Mouse (Mus musculus): ENCODE measurements around the gene Cdk19. TPM values are rescaled to one million over a fixed set of nuclear protein-coding genes. Genes with fewer than 3 reads are reported as not detected.

Gene Cdk19
- 1 to 10 TPM; 7.2 to 8.4 TPM for total RNA-seq (2021)
- long read RNA-seq, experiment 1, partial matches to known transcripts, result 2 of 3 reads
- long read RNA-seq, experiment 1, other reads (novel, unspliced or antisense), result 1 of 3 reads
- long read RNA-seq, experiment 2, full-length matches to known transcripts, result 4 of 6 reads
- long read RNA-seq, experiment 2, partial matches to known transcripts, result 0 of 6 reads
- long read RNA-seq, experiment 2, other reads (novel, unspliced or antisense), result 2 of 6 reads

DNA sequence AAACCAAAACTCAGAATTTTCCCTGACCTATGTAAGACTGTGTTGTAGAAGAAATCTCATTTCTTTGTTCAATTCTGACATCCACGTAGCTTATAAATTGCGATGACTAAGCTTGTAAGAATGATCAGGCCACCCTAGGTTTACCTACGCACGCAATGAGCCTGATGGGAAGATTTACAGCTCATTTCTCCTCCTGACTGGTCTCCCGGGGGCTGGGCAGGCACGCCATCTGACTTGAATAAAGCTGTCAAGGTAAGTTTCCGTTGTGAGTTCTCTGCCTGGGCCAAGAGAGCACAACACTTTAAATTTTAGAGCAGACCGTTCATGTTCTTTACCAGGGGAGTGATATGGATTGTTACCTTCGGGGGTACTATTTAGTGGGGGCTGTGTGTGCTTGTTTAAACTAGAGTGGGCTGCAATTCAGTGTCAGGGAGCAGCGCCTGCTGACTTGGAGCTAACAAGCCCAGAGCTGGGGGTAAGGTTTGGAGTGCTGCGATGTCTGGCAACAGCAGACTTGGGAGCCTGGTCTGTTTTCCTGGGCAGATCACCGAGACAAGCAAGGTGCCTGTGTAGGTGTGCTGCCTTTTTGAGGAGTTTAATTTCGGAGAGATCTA lies at the start of gene Cdk19:
Gene Cdk19 (plus strand): TSS at position 214 of the 614 bp plus-strand sequence.
- DNase-seq, result no peak

DNA sequence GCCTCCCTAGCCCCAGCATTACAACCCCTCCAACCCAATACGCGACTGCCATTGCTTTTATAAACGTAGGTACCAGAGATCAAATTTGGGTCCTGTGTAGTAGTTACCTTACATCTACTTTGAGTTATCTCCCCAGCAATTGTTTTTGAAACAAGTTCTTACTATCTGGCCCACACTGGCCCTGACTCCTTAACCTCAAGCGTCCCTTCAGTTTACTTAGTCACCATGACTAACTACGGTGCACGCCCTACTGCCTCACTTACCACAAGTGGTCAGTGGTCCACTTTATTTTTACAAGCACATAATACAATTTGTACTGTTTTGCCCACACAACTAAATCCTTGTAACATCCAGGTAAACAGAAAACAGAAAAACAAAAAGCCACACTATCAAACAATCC lies 46.7 kb upstream of the Cdk19 start:
- DNase-seq, result no peak

DNA sequence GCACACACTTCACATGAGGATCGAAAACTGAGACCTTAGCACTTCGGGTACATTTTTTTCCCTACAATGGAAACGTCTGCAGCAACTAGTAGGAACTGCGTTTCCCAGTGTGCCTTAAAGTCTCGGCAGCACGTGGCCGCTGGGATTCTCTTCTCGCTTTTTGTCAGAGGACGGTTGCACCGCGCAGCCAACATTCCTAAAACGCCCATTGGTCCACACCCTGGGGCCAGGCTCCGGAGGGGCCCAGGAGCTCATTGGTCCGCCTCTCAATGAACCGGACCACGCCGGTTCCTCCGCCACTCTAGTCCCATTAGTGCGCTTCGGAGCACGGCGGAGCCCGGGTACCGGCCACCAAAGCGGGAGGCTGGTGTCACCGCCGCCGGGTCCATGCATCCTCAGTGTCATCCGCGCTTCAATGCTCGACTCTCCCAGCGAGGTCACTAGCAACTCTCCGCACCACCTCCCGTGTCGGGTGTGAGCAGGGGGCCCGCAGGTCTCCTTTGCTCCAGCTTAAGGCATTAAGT lies 38.7 kb upstream of the Cdk19 start:
- DNase-seq, result peak; percentile 78

DNA sequence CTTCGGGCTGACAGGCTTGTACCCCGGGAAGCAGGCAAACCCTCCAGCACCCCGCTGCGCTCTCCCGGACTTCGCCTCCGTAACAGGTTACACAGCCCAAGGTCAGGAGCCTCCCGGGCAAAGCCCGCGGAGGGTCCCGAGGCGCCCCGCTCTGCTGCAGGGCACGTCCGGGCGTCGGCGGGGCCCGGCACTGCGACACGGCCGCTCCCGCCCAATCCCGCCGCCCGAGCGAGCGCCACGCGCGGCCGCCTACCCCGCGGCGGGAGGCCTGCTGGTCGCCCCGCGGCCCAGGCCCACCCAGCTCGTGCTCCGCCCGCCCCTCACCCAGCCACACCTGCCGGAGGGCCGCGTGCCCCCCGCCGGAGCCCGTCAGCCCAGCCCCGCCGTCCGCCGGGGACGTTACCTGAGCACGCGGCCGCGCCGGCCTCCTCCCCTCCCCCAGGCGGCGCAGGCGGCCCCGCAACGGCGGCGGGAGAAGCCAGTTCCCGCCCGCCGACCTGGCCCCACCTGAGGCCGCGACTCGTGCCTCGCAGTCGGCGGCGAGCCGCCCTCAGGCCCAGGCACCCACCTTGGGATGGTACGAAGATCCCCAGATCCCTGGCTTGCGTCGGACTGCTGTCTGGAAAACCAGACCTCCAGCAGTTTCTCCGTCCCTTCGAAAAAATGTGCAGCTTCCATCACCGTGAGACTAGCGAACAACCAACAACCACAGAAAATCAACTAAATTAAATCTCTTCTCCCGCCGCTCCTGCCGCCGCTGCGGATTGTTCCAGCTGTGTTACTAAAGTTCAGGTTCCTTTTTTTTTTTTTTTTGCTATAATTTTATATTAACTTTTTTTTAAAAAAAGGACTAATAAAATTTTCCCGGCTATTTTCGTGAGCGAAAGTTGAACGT lies 37.9 kb upstream of the Cdk19 start:
- DNase-seq, result peak; percentile 49

DNA sequence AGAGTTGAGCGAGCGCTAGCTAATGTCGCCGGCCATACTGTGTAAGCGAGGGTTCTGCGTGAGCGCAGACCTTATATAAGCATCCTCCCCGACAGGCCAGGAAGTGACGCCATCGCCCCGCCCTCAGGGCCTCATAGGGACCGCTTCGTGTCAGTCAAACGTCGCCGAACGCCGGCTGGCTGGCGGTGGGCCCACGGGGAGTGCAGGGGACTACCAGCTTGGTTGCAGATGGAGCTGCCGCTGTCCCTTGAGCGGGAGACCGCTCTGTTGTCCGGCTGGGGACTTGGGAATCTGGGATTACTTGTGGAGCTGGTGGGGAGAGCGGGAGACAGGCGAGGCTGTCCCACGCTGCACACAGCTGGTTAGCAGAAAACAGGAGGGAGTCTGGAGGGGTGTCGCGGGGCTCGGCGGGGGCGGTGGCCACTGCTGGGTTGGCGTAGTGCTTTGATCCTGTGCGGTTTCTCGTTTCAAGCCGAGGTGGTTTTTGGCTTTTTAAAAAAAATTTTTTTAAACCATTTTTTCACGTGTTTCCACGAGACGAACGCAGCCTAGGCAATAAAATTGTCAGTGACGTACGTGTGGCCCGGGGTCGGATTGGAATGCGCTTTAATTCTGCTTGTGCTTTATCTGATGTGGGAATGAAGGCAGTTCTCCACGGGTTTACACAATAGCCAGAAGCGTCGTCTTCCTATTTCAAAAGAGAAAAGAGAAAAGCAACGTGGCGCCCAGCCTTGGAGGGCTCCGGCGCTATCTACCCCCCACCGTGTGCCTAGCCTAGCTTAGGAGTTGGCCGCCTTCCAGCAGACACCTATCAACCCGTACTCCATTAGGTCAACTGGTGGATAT lies 37.0 kb upstream of the Cdk19 start, which contains the start of gene Amd1:
Gene Amd1 (minus strand): TSS at position 47 of the 846 bp plus-strand sequence.
- peak; percentile 100 for DNase-seq

DNA sequence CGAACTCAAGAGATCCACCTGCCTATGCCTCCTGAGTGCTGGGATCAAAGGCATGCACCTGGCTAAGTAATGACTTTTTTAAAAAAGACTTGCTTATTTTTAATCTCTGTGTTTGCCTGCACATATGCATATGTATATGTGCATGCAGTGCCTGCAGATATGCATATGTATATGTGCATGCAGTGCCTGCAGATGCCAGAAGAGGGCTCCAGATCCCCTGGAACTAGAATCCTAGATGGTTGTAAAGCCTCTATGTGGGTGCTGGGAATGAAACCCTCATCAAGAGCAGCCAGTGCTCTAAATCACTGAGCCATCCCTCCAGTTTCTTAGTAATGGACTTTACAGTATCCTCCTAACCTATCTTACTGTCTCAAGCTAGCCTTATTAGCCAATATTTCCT lies 33.4 kb upstream of the Cdk19 start:
- no peak for DNase-seq

DNA sequence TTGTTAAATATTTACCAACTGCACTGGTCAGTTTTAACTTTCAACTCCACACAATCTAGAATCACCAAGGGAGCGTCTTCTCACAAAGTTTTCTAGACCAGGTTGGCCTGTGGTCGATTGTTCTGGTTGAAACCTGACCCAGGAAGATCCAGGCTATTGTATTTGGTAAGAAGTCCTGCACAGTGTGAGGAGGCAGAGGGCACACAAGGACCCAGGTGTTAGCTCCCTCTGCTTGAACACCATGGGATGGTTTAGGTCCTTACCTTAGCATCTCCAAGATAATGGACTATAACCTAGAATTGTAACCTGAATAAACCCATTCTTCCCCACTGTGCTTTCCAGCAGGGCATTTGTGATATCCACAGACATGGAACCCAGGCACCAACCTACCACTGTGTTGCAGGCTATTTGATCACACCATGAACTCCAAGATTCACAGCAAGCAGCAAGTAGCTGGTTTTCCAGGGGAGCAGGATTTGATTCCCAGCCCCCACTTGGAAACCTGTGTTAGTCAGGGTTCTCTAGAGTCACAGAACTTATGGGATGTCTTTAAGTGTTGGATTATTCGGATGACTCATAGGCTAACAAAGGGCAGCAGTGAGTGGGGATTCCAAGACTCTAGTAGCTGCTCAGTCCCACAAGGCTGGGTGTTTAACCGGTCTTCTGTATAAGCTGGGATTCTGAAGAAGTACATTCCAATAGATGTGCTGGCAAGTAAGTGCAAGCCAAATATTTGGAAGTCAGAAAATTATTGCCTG lies 31.4 kb upstream of the Cdk19 start:
- no peak for DNase-seq

DNA sequence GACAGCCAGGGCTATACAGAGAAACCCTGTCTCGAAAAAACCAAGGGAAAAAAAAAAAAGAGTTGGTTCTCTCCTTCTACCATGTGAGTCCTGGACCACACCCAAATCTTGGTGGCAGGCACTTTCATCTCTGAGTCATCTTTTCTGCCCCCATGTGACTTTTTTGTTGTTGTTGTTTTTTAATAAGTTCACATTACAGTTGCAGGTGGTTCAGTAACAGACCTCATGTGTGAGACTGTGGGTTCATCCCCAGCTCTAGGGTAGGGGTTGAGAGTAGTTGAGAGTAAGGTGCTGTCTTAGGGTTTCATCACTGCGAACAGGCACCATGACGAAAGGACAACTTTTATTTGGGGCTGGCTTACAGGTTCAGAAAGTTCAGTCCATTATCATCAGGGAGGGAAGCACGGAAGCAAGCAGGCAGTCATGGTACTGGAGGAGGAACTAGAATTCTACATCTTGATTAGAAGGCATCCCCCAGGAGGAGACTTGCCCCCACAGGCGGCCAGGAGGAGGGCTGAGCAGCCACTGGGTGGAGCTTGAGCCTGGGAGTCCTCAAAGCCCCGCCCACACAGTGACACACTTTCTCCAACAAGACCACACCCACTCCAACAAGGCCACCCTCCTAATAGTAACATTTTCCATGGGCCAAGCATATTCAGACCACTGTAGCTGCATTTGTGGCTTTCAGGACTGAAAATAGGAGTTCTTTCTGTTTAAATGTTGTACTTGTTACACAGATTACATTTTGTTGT lies 29.3 kb upstream of the Cdk19 start:
- DNase-seq, result no peak

DNA sequence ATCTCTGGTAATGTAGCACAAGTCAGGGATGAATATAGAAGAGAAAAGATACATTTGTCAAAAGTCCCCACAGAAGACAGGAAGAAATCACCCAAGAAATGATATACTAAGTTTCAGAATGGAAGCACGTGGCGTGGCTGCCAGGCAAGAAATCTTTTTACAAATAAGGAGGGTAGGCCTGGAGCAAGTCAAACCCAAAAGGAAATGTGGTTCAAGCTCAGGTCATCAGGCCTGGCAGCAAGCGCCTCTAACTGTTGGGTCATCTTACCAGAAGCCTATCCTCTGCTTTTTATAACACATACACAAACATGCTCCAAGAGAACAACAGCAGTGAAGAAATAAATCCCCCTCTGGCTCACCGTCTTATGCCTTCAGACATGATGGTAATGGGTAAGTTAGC lies 26.6 kb upstream of the Cdk19 start:
- no peak for DNase-seq

DNA sequence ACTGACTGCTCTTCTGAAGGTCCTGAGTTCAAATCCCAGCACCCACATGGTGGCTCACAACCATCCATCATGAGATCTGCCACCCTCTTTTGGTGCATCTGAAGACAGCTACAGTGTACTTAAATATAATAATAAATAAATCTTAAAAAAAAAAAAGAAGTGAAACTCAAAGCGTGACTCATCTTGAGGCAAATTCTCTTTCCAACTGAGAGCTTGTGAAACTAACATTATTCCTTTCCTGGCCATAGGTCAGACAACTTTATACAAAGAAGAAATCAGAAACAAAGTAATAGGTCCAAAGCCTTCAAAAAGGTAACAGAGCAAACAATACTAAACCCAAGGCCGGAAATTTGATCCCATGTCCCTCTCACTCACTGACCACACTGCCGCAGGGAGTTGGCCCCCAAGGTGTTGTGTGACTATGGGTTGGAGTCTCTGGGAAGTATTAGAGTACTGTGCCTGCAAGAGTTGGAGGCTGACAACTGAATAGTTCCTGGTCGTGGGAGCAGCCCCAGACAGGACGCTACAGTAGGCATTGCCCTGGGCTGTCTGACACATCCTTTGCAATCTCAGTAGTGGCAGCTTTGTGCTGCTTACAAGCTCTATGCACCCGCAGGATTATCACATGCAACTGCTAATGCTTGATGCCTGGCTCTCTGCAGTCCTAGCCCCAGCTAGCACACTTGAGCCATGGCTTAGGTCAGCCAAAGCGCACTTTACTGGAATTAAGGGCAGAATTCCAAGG lies 22.4 kb upstream of the Cdk19 start:
- DNase-seq, result no peak

DNA sequence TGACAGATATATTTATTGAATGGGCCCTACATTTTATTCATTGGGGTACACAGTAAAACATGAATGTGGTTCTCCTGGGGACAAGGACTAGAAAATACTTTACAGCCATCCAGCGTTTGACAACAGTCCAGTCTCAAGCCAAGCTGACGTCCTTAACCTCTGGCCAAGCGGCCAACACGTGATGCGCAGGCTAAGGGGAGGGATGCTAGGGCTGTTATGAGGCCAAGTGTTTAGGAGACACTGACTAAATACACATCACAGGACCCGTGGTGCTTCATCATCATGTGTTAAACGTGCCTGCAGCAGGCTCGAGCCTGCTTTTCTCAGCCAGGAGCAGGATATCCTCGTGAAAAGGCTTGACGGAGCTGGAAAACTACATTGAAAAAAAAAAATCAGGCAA lies 19.1 kb upstream of the Cdk19 start:
- no peak for DNase-seq

DNA sequence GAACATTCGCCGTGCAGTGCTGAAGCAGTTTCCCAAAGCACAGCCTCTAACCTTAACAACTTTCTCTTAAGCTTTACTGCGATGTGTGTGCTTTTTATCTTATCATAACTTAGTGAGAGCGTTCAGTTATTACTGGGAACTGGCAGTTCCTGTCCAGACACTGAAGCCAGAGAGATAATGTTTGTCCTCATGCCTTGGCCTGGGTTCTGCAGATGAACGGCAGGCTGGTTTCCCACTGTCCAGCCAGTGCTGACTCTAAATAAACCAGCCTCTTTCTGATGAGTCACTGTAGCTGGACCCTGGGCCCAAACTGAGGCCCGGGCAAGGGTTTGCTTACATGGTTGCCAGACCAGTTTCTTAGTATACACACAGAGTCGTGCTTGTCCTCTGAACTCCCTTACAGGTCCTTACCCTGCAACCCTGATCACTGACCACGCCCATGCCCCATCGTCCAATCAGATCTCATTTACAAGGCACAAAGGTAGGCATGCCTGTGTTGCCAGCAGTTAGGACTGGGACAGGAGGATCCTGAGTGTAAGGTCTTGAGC lies 11.3 kb upstream of the Cdk19 start:
- DNase-seq, result no peak

DNA sequence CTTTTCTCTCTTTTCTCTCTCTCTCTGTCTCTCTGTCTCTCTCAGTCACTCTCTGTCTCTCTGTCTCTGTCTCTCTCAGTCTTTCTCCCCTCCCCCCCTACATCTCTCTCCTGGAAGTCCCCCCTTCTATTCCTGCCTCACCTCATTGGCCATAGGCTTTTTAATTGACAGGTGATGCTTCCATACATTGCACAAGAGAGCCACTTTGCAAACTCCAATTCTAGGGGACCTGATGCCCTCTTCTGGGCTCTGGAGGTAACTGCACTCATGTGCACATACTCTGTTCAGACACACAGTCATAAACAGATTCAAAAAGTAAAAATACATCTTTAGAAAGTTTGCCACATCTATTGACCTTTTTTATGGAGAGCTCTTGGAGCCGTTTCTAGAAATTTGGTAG lies 9.1 kb upstream of the Cdk19 start:
- DNase-seq, result no peak

DNA sequence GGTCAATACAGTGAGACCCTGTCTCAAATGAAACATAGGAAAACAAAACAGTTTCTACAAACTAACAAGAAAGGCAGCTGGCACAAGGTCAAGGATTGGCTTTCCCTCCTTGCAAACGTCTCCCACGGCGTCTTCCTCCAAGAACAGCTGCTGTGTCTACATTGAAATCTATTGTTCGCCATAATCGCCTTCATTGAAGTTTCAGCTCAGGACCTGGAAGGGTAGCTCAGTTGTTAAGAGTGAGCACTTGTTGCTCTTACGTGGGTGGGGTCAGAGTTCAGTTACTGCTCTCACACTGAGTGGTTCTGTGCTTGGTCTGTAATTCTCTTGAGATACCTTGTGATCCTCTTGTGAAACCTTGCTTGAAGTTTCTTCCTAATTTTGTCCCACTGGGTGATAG lies 6.5 kb upstream of the Cdk19 start:
- DNase-seq, result no peak

DNA sequence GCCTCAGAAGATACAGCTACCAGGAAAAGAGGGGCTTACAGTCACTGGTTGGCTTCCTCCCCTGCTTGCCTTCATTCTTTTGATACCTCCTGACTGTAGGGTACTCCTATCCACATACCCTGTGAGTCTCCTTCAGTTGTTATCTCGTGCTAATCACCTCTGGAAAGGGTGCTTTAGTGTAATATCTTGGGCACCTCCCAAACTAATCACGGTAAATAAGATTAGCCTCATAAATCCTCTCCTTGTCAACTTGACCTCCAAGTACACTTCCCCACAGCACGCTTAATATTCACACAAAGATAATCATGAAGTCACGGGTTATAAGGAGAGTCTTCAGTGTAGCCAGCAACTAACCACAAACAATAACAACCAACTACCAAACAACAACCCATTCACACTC lies 2.7 kb downstream of the Cdk19 start:
- no peak for DNase-seq

DNA sequence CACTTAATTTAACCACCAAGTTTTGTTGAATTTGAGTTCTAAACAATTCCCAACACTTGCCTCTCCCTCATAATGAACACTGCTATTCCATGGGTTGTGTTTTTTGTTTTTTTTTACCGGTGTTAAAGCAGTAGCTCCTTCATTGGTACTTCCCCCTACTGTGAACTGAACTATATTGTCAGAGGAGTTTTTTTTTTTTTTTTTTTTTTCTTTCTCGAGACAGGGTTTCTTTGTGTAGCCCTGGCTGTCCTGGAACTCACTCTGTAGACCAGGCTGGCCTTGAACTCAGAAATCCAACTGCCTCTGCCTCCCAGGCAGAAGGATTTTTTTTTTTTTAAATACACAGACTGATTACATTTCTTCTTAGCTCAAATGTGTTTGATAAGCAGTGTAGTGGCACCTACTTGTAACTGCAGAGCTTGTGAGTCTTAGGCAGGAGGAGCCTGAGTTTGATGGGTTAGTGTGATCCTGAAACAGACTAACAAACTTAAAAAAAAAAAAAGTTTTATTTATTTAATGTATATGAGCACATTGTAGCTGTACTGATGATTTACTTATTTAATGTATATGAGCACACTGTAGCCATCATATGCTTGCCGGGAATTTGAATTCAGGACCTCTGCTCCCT lies 7.5 kb downstream of the Cdk19 start:
- no peak for DNase-seq

DNA sequence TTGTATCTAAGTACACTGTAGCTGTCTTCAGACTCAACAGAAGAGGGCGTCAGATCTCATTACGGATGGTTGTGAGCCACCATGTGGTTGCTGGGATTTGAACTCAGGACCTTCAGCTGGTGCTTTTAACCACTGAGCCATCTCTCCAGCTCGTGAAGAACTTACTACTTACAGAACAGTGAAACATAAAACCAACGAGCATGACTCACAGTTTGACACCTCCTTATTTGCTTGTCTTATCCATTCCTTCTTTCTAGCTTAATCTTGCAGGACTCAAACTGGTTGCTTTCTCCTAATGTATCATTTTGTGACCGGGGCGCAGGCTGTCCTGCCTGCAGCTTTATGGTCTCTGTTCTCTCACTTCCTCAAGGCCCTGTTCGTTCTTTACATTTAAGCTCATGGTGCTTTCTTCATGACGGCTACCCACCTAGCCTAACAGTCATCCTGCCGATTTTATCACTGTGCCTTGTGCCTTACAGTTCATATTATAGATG lies 8.1 kb downstream of the Cdk19 start:
- no peak for DNase-seq

Data from gastrocnemius, postnatal 10 days (tissue).